Mouse (Mus musculus): ENCODE results near the gene Mmaa. TPM values are rescaled to one million over a fixed set of nuclear protein-coding genes. Genes with fewer than 3 reads are reported as not detected.

Mmaa gene
- polyA plus RNA-seq, 1 experiment: 36.9 TPM

DNA sequence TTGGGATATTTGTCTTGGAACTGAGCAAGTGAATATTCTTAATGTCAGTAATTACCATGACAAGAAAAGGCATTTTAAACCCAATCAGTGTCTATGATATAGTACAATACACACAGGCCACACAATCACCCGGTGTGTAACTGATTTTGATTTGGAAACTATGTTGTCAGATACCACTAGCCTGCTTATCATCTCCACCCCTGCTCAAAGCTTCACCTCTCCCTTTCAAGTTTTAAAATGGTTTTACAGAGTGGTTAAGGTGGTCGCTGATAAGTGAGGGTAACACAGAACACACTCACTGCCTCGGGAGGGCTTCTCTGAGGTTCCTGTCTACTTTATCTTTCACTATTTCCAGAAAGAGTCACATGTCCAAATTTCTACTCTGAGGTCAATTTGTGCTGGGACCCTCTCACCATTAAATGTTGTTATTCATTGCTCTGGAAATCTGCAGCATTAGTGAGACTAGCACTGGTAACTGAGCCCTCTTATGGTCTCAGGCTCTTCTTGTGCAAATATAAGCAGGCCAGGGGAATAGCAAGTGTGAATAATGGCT, 1.9 kb downstream of the Mmaa start:
- Histone ChIP-seq H3K4me3 (ENCODE audit: insufficient read depth, low read length) (peak overlapping the region; percentile 77; the same call in 1 of the 2 replicates), H3K4me1 (ENCODE audit: control insufficient read depth, insufficient read depth, low read length) (peaks cover 4% of the 10 kb centered on the region), H3K27ac (ENCODE audit: insufficient read depth, low read length) (no peak overlapping the region)
- no peak for TF ChIP-seq POLR2A (IDR thresholded peaks at IDR 0.05; ENCODE audit: extremely low read depth, insufficient read depth, low read length)
- TF ChIP-seq CTCF (IDR thresholded peaks at IDR 0.05; ENCODE audit: extremely low read depth, insufficient read depth, low read length): no peak

DNA sequence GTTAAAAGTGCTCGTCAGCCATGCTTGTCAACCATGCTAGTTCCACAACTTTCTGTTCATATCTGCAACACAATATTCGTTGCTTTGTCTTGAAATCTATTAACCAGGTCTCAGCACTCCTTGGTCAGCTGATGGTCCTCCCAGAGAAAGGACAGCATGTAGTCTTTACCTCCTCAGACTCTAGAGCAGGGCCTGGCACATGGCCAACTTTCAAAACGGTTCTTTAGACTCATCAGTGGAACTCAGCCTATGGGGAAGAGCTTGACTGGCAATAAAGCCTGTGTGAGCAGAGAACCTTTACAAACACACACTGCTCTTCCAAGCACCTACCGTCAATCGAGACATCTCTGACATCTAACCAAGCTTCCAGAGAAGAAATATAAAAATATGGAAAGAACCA, 5.1 kb downstream of the Mmaa start:
- TF ChIP-seq POLR2A (IDR thresholded peaks at IDR 0.05; ENCODE audit: extremely low read depth, insufficient read depth, low read length): no peak
- TF ChIP-seq CTCF (IDR thresholded peaks at IDR 0.05; ENCODE audit: extremely low read depth, insufficient read depth, low read length): no peak
- Histone ChIP-seq H3K4me1 (ENCODE audit: control insufficient read depth, insufficient read depth, low read length) (peaks cover 4% of the 10 kb centered on the region), H3K4me3 (ENCODE audit: insufficient read depth, low read length) (no peak overlapping the region), H3K27ac (ENCODE audit: insufficient read depth, low read length) (no peak overlapping the region)

DNA sequence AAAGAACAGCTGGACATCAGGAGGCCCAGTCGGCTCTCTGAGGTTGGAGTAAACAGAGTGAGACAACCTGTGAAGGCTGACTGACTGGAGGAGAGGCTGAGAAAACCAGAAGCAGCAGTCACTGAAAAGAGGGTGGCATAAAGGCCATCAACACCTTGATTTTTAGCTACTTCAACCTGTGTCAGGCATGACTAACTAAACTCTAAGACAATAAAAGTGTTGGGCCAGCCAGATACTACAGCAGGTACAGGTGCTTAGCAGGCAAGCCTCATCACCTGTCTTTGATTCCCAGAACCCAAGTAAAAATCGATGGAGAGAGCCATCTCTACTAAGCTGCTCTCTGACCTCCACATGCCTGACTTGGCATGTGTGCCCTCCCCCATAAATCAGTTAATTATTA, 6.1 kb downstream of the Mmaa start:
- Histone ChIP-seq H3K4me1 (ENCODE audit: control insufficient read depth, insufficient read depth, low read length) (peaks cover 4% of the 10 kb centered on the region), H3K4me3 (ENCODE audit: insufficient read depth, low read length) (no peak overlapping the region), H3K27ac (ENCODE audit: insufficient read depth, low read length) (no peak overlapping the region)
- TF ChIP-seq CTCF (IDR thresholded peaks at IDR 0.05; ENCODE audit: extremely low read depth, insufficient read depth, low read length): no peak
- no peak for TF ChIP-seq POLR2A (IDR thresholded peaks at IDR 0.05; ENCODE audit: extremely low read depth, insufficient read depth, low read length)

DNA sequence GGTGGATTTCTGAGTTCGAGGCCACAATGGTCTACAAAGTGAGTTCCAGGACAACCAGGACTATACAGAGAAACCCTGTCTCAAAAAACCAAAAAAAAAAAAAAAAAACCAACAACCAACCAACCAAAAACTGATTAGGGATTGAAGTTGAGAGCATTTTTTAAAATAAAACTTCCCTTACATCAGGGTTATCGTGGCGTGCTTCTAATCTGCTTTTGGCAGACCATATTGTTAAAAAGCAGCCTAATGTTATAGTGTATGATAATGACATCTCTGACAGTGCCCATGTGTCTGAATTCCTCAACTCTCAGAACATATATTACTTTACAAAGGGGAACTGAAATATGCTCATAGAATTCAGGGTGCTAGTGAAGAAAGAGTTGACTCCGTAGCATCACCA, 6.5 kb downstream of the Mmaa start:
- TF ChIP-seq CTCF (IDR thresholded peaks at IDR 0.05; ENCODE audit: extremely low read depth, insufficient read depth, low read length): no peak
- no peak for TF ChIP-seq POLR2A (IDR thresholded peaks at IDR 0.05; ENCODE audit: extremely low read depth, insufficient read depth, low read length)
- no peak overlapping the region for H3K27ac ChIP-seq (ENCODE audit: insufficient read depth, low read length)
- H3K4me1 ChIP-seq (ENCODE audit: control insufficient read depth, insufficient read depth, low read length): peaks cover 3% of the 10 kb centered on the region
- H3K4me3 ChIP-seq (ENCODE audit: insufficient read depth, low read length): no peak overlapping the region

DNA sequence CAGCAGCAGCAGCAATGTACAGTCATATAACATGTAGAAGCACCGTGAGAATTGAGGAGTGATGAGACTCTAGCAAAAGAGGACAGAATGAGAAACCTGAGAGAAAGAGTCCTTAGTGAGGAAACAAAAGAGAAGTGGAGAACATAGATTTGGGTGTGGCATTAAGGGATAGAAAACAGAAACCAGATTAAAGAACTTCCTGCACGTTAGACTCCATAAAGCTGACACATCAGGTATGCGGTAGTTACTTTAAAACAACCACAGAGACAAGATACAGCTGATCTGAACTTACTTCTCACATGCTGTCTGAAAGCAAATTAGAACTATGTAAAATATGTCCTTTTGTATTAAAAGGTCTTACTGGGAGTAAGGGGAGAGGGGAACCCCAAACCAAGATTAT, 8.3 kb downstream of the Mmaa start:
- TF ChIP-seq POLR2A (IDR thresholded peaks at IDR 0.05; ENCODE audit: extremely low read depth, insufficient read depth, low read length) (no peak), CTCF (IDR thresholded peaks at IDR 0.05; ENCODE audit: extremely low read depth, insufficient read depth, low read length) (no peak)
- Histone ChIP-seq H3K4me1 (ENCODE audit: control insufficient read depth, insufficient read depth, low read length) (no peaks in the 10 kb centered on the region), H3K27ac (ENCODE audit: insufficient read depth, low read length) (no peak overlapping the region), H3K4me3 (ENCODE audit: insufficient read depth, low read length) (no peak overlapping the region)

DNA sequence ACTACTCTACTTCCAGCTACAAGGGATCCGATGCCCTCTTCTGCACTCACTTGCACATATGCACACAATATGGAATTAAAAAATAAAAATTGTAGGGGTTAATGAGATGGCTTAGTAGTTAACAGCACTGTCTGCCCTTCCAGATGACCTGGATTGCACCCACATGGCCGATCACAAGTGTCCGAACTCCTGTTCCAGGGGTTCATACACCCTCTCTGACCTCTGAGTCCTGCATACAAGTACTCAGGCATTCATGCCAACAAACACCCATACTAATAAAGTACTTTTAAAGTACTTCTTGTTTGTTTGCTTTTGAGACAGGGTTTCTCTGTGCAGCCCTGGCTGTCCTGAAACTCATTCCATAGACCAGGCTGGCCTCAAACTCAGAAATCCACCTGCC, 10.1 kb downstream of the Mmaa start:
- TF ChIP-seq CTCF (IDR thresholded peaks at IDR 0.05; ENCODE audit: extremely low read depth, insufficient read depth, low read length) (no peak), POLR2A (IDR thresholded peaks at IDR 0.05; ENCODE audit: extremely low read depth, insufficient read depth, low read length) (no peak)

DNA sequence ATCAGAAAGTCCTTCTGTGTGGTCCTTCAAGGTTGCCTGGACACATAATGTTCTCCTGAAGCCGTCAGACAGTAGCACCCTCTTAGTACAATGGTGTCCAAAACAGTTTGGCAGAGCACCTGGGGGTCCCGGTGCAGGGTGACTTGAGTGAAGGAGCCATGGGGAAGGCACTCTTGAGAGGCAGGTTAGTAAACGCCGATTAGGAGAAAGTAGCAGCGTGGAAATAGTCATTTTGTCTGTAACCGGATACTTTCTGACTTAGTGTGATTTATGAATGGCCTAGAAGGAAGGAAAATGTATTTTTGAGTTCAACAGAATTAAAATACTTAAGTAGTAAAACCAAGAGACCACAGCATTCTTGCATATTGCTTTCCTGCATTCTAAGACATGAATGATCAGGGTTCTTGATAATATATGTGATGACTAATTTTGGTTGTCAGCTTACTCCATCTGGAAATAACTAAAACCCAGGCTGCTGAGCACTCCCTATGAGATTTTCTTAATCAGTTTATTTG, 13.3 kb downstream of the Mmaa start:
- peaks cover 2% of the 10 kb centered on the region; the same call in 1 of the 2 replicates for H3K4me1 ChIP-seq (ENCODE audit: control insufficient read depth, insufficient read depth, low read length)
- H3K27ac ChIP-seq (ENCODE audit: insufficient read depth, low read length): no peak overlapping the region
- TF ChIP-seq CTCF (IDR thresholded peaks at IDR 0.05; ENCODE audit: extremely low read depth, insufficient read depth, low read length) (no peak), POLR2A (IDR thresholded peaks at IDR 0.05; ENCODE audit: extremely low read depth, insufficient read depth, low read length) (no peak)
- no peak overlapping the region for H3K4me3 ChIP-seq (ENCODE audit: insufficient read depth, low read length)

More for the DNA sequence above, 10.1 kb downstream of the Mmaa start:
- H3K27ac ChIP-seq (ENCODE audit: insufficient read depth, low read length): no peak overlapping the region
- no peak overlapping the region for H3K4me3 ChIP-seq (ENCODE audit: insufficient read depth, low read length)
- H3K4me1 ChIP-seq (ENCODE audit: control insufficient read depth, insufficient read depth, low read length): no peaks in the 10 kb centered on the region

DNA sequence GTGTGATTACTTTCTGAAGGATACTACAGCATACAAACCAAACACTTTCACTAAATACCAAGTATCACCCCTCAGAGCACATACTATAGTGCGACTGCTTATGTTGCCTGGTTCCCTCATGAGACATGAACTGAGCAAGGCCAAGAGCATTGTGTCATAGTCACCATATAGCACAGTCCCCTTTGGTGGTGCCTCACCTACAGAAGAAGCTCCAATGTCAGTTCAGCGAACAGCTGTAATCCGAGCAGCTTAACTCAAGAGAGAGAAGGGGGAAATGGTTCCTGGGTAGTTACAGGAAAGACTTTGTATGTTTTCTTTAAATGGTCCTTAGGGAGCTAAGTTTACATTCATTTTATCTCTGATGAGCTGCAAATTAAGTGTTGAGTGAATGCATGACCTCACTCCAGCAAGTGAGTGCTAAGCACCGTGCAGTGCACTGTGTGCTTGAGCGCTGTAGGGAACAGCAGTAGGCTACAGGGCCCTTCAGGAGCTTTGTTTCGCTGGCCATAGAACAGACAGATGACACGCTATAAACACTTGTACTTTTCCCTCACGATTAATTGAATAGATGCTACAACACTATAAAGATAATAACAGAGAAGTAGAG, 17.4 kb downstream of the Mmaa start:
- no peak overlapping the region for H3K27ac ChIP-seq (ENCODE audit: insufficient read depth, low read length)
- no peak overlapping the region for H3K4me3 ChIP-seq (ENCODE audit: insufficient read depth, low read length)
- peaks cover 2% of the 10 kb centered on the region; the same call in 1 of the 2 replicates for H3K4me1 ChIP-seq (ENCODE audit: control insufficient read depth, insufficient read depth, low read length)
- TF ChIP-seq POLR2A (IDR thresholded peaks at IDR 0.05; ENCODE audit: extremely low read depth, insufficient read depth, low read length): no peak
- no peak for TF ChIP-seq CTCF (IDR thresholded peaks at IDR 0.05; ENCODE audit: extremely low read depth, insufficient read depth, low read length)

DNA sequence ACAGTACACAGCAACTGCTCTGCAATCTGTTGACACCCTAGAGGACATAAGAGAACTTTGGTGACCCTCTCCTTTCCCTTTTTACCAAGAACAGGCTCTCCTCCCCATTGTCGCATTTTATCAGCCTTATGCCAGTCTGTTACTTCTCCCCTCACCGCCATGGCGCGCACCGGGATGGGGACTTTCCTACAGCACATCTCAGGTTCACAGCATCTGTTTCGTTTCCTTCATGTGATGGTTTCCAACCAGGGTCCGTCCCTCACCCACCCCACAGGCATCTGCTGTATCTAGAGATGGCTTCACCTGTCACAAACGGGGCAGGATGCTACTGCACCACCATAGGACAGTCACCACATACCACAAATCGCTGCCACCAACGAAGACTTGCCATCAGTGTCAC, 19.8 kb downstream of the Mmaa start:
- TF ChIP-seq CTCF (IDR thresholded peaks at IDR 0.05; ENCODE audit: extremely low read depth, insufficient read depth, low read length) (no peak), POLR2A (IDR thresholded peaks at IDR 0.05; ENCODE audit: extremely low read depth, insufficient read depth, low read length) (no peak)
- H3K27ac ChIP-seq (ENCODE audit: insufficient read depth, low read length): no peak overlapping the region
- no peak overlapping the region for H3K4me3 ChIP-seq (ENCODE audit: insufficient read depth, low read length)
- H3K4me1 ChIP-seq (ENCODE audit: control insufficient read depth, insufficient read depth, low read length): peaks cover 2% of the 10 kb centered on the region; the same call in 1 of the 2 replicates

DNA sequence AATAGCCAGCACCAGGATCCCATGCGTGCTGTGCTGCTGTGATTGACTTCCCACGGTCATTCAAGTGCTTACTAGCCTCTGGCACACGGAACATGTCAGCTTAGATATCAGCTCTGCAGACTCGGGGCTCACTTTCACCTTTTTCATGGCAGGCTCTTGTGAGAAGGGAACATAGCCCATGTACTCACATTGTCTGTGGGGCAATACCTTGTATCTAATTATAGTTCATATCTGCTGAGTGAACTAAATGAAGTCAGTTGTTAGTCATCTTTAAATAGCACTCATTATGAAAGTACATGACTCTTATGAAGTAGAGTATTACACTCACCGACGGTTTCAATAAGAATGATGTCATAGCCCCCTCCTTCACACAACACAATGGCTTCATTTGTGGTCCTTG, 21.0 kb downstream of the Mmaa start:
- H3K4me1 ChIP-seq (ENCODE audit: control insufficient read depth, insufficient read depth, low read length): no peaks in the 10 kb centered on the region
- no peak for TF ChIP-seq CTCF (IDR thresholded peaks at IDR 0.05; ENCODE audit: extremely low read depth, insufficient read depth, low read length)
- no peak for TF ChIP-seq POLR2A (IDR thresholded peaks at IDR 0.05; ENCODE audit: extremely low read depth, insufficient read depth, low read length)
- H3K4me3 ChIP-seq (ENCODE audit: insufficient read depth, low read length): no peak overlapping the region
- H3K27ac ChIP-seq (ENCODE audit: insufficient read depth, low read length): no peak overlapping the region

Measured in cortical plate, adult 2 months (tissue).